Mouse (Mus musculus) stomach, embryonic 15.5 days (tissue): ENCODE data around the gene Wdr27. TPM values are rescaled to one million over a fixed set of nuclear protein-coding genes. Genes with fewer than 3 reads are reported as not detected.

Source experiments
- ATAC-seq: fragments of 200-750 bp; cut with Nextera tagmentation; 2 replicates; pipeline ENCODE4 v1.8.0; 2017; ENCODE audit warnings: low read depth, moderate number of reproducible peaks, moderate TSS enrichment; ENCODE audit not compliant: insufficient read depth, low FRiP score
- H3K27ac ChIP-seq: fragments of 300-500 bp; sonication (generic); 2 replicates; pipeline ENCODE4 v1.5.1; 2015; ENCODE audit warnings: mild to moderate bottlenecking, inconsistent platforms
- H3K27me3 ChIP-seq: fragments of 300-500 bp; sonication (generic); replicated peaks from 2 replicates; pipeline ENCODE4 v1.6.1; 2015; ENCODE audit warnings: inconsistent platforms
- H3K36me3 ChIP-seq: fragments of 300-500 bp; sonication (generic); 2 replicates; pipeline ENCODE4 v1.6.1; 2015; ENCODE audit warnings: inconsistent platforms
- H3K4me1 ChIP-seq: fragments of 300-500 bp; sonication (generic); 2 replicates; pipeline ENCODE4 v1.6.1; 2015; ENCODE audit warnings: inconsistent platforms
- H3K4me2 ChIP-seq: fragments of 300-500 bp; sonication (generic); 2 replicates; pipeline ENCODE4 v1.6.1; 2015; ENCODE audit warnings: mild to moderate bottlenecking, inconsistent platforms
- H3K4me3 ChIP-seq: fragments of 300-500 bp; sonication (generic); replicated peaks from 2 replicates; pipeline ENCODE4 v1.5.1; 2015; ENCODE audit warnings: inconsistent platforms
- H3K9ac ChIP-seq: fragments of 300-500 bp; sonication (generic); 2 replicates; pipeline ENCODE4 v1.6.1; 2015; ENCODE audit warnings: inconsistent platforms
- H3K9me3 ChIP-seq: fragments of 300-500 bp; sonication (generic); 2 replicates; pipeline ENCODE4 v1.6.1; 2016; ENCODE audit warnings: inconsistent platforms
- WGBS: fragments of 180-500 bp; shearing (Covaris S2); methylation state at CpG from one replicate; pipeline ENCODE4 v1.1.7; 2015; 5-methylcytosine and 5-hydroxymethylcytosine counted together
- polyA plus RNA-seq: library from polyadenylated mRNA; unstranded; fragments of >200 nt; fragmentation: Nextera tagmentation; extraction: Ambion mirVana; gene quantifications from 2 replicates; pipeline ENCODE4 v1.2.1, GENCODE M21; 2015

Wdr27 gene
- polyA plus RNA-seq, 1 experiment from 2014 or later = 7.6 TPM

- no peak overlapping the region for H3K9ac ChIP-seq
- H3K4me1 ChIP-seq = no peaks in the 10 kb centered on the region
- no peak overlapping the region for H3K27ac ChIP-seq
- no peaks in the 10 kb centered on the region for H3K36me3 ChIP-seq
- H3K4me3 ChIP-seq = no peak overlapping the region
- H3K4me2 ChIP-seq = no peak overlapping the region
- no peaks in the 10 kb centered on the region for H3K27me3 ChIP-seq
- no peaks in the 10 kb centered on the region for H3K9me3 ChIP-seq
- WGBS = 76% methylated on average over 6 of the region's 6 CpGs
- no peak for ATAC-seq
Observed at GRCm38 (mm10) chr17:14812631-14813030, 130.3 kb downstream of the Wdr27 start.

DNA sequence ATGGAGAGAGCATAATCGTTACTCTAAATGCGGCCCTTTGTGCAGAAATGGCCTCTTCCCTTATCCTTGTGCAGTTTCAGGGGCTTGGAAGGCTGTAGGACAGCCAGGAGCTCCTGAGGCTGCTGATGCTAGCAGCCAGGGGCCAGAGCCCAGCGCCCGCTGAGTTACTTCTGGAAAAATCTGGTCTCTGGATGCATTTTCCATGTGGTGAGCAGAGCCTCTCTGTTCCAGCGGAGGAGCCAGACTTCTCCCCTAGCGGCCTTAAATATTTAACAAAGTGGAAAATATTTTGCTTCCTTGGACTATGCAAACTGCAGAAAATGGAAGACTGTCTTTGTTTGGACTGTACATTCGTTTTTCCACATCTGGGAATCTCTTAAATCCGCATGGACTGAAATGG, 130.9 kb downstream of the Wdr27 start:
- H3K27me3 ChIP-seq = no peaks in the 10 kb centered on the region
- no peaks in the 10 kb centered on the region for H3K36me3 ChIP-seq
- no peak overlapping the region for H3K4me2 ChIP-seq
- ATAC-seq = no peak
- H3K27ac ChIP-seq = no peak overlapping the region
- no peaks in the 10 kb centered on the region for H3K4me1 ChIP-seq
- 78% methylated on average over 8 of the region's 8 CpGs for WGBS
- H3K4me3 ChIP-seq = no peak overlapping the region
- no peak overlapping the region for H3K9ac ChIP-seq
- H3K9me3 ChIP-seq = no peaks in the 10 kb centered on the region

- 88% methylated on average over 7 of the region's 7 CpGs for WGBS
- Histone ChIP-seq H3K36me3 (no peaks in the 10 kb centered on the region), H3K4me2 (no peak overlapping the region), H3K27me3 (no peaks in the 10 kb centered on the region), H3K4me1 (no peaks in the 10 kb centered on the region), H3K27ac (no peak overlapping the region), H3K9ac (no peak overlapping the region), H3K4me3 (no peak overlapping the region), H3K9me3 (no peaks in the 10 kb centered on the region)
- ATAC-seq = no peak
Observed at GRCm38 (mm10) chr17:14806808-14807207, 136.2 kb downstream of the Wdr27 start.

DNA sequence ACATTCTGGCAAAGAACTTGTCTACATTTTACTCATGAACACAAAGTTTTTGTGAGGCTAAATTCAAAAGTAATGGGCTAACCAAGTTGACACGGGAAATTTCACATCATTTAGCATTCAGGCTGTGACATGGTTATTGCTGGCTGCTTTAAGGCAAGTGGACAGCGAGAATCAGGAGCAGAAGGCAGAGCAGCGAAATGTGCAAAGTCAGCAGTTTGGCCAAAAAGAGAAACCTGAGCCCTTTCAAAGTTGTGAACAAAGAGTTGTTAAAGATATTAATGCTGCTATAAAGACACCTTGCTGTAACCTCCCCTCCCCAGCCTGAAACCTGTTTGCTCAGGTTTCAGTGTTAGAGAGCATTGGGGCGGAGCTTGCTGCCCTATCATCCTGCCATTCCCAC, 143.7 kb downstream of the Wdr27 start:
- ATAC-seq = no peak
- Histone ChIP-seq H3K4me2 (no peak overlapping the region), H3K36me3 (no peaks in the 10 kb centered on the region), H3K4me1 (no peaks in the 10 kb centered on the region), H3K9ac (no peak overlapping the region), H3K4me3 (no peak overlapping the region), H3K27ac (no peak overlapping the region), H3K27me3 (no peaks in the 10 kb centered on the region), H3K9me3 (no peaks in the 10 kb centered on the region)
- 87% methylated on average over 4 of the region's 4 CpGs for WGBS

DNA sequence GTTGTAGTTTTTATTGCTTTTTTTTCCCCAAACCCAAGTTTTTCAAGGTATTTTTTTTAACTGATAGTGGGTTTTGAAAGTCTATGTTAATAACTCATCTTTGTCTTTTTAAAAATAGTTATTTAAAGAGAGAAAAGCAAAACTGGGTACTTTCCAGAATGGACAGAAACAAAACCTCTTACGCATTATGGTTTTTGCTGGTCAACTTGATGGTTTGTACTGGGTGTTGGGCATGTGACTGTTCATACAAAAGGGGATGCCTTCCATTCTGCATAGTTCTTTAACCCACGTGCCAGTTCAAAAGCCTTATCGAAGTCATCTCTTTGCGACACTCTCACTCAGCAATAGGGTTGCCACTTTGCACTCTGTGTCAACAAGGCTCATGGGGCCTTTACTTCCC, 147.9 kb downstream of the Wdr27 start:
- Histone ChIP-seq H3K36me3 (no peaks in the 10 kb centered on the region), H3K4me1 (no peaks in the 10 kb centered on the region), H3K9ac (no peak overlapping the region), H3K4me3 (no peak overlapping the region), H3K9me3 (0 out of 2 replicates have a peak, but pooled peaks cover 2% of the 10 kb centered on the region), H3K4me2 (no peak overlapping the region), H3K27me3 (no peaks in the 10 kb centered on the region), H3K27ac (no peak overlapping the region)
- ATAC-seq = no peak
- WGBS = 86% methylated on average over 4 of the region's 4 CpGs

- no peak for ATAC-seq
- no peaks in the 10 kb centered on the region for H3K9me3 ChIP-seq
- no peaks in the 10 kb centered on the region for H3K36me3 ChIP-seq
- no peak overlapping the region for H3K4me2 ChIP-seq
- H3K27ac ChIP-seq = no peak overlapping the region
- no peak overlapping the region for H3K4me3 ChIP-seq
- no peaks in the 10 kb centered on the region for H3K27me3 ChIP-seq
- 93% methylated on average over 5 of the region's 5 CpGs for WGBS
- H3K9ac ChIP-seq = no peak overlapping the region
- no peaks in the 10 kb centered on the region for H3K4me1 ChIP-seq
Observed at GRCm38 (mm10) chr17:14779356-14779755, 163.6 kb downstream of the Wdr27 start.

DNA sequence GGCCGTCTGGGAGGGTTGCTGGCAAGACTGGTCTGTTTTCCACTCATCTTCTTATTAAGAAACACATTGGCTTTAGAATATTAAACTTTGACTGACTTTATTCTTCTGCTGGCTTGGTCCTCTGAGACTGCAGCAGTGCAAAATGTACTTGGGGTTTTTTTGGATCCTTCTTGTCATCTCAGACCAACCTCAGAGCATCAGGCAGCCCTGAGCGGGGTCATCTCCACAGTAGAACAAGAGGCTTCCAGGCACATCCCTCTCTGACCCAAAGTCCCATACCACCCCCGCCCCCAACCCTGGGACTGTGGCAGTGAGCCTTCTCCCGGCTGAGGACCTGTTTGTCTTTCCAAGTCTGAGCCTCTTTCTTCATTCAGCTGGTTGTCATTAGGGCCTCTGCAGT, 171.6 kb downstream of the Wdr27 start:
- no peak overlapping the region for H3K4me2 ChIP-seq
- no peak for ATAC-seq
- no peaks in the 10 kb centered on the region for H3K4me1 ChIP-seq
- WGBS = 68% methylated on average over 4 of the region's 4 CpGs
- H3K36me3 ChIP-seq = no peaks in the 10 kb centered on the region
- H3K9me3 ChIP-seq = no peaks in the 10 kb centered on the region
- H3K9ac ChIP-seq = no peak overlapping the region
- H3K4me3 ChIP-seq = no peak overlapping the region
- H3K27ac ChIP-seq = no peak overlapping the region
- no peaks in the 10 kb centered on the region for H3K27me3 ChIP-seq

DNA sequence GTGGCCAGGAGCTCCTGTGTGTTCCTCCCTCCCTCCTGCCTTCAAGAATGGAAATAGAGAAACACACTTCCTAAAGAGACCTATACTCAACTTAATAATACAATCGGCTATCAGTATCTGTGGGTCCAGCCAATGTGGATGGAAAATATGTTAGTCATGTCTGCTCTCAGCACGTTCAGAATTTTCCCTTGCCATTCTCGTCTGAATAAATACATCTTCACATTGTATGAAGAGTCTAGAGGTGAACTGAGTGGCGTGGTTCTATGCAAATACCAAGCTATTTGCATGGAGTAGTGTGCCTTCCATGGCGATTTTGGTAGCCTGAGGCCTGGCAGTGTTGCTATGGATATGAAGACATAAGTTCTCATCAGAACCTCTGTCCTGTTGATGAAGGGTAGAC, 172.6 kb downstream of the Wdr27 start:
- Histone ChIP-seq H3K4me1 (no peaks in the 10 kb centered on the region), H3K9me3 (no peaks in the 10 kb centered on the region), H3K4me2 (no peak overlapping the region), H3K27me3 (no peaks in the 10 kb centered on the region), H3K4me3 (no peak overlapping the region), H3K27ac (no peak overlapping the region), H3K36me3 (no peaks in the 10 kb centered on the region), H3K9ac (no peak overlapping the region)
- WGBS = 73% methylated on average over 5 of the region's 5 CpGs
- no peak for ATAC-seq

Other genes starting within 250 kb of the Wdr27 start
- gene Thbs2, start 248.9 kb downstream of the Wdr27 start, polyA plus RNA-seq = 35.0 and 35.2 TPM in 2 replicates
- gene 1600012H06Rik, start within 50 bp of the Wdr27 start, polyA plus RNA-seq = 37.5 and 39.3 TPM in 2 replicates
- gene Phf10, start 18.1 kb upstream of the Wdr27 start, polyA plus RNA-seq = 41.0 and 46.2 TPM in 2 replicates
- gene 9030025P20Rik, start 35.3 kb upstream of the Wdr27 start, polyA plus RNA-seq = 8.3 and 11.1 TPM in 2 replicates
- gene Gm3417, start 35.6 kb upstream of the Wdr27 start, polyA plus RNA-seq = not detected in 2 replicates
- gene Gm3435, start 67.0 kb upstream of the Wdr27 start, polyA plus RNA-seq = 7.2 and 8.3 TPM in 2 replicates
- 69.4 and 74.0 TPM in 2 replicates for gene Ermard, start 98.0 kb upstream of the Wdr27 start, polyA plus RNA-seq
- 0.61 TPM in 1 of 2 replicates, not detected in the other for gene Tcte3, start 98.3 kb upstream of the Wdr27 start, polyA plus RNA-seq
- gene Gm3448, start 98.4 kb upstream of the Wdr27 start, polyA plus RNA-seq = 4.1 and 5.2 TPM in 2 replicates